Mouse (Mus musculus): ENCODE results near the gene Pkd1l2. TPM values are rescaled to one million over a fixed set of nuclear protein-coding genes. Genes with fewer than 3 reads are reported as not detected.

The Pkd1l2 gene
- total RNA-seq, 2 experiments from 2014 or later = 0.08 TPM; not detected in 1

DNA sequence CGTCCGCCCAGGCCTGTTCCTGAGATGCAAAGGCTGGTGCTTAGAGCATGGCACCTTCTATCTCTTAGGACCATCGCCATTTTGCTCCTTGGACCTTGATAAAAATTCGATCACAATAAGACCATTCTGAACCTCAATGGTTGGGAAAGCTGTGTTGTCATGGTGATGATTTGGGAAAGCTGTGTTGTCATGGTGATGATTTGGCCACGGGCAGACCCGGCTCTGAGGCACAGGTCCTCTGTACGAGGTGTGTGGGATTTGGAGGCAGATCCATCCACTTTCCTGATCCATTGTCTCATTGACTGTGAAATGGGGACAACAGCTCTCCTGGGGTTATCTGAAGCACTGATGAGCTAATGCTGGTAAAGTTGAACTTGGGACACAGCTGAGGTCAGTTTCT is 42.4 kb downstream of the Pkd1l2 start:
- no peak for DNase-seq (ENCODE audit: low spot score in 2 of 2)

DNA sequence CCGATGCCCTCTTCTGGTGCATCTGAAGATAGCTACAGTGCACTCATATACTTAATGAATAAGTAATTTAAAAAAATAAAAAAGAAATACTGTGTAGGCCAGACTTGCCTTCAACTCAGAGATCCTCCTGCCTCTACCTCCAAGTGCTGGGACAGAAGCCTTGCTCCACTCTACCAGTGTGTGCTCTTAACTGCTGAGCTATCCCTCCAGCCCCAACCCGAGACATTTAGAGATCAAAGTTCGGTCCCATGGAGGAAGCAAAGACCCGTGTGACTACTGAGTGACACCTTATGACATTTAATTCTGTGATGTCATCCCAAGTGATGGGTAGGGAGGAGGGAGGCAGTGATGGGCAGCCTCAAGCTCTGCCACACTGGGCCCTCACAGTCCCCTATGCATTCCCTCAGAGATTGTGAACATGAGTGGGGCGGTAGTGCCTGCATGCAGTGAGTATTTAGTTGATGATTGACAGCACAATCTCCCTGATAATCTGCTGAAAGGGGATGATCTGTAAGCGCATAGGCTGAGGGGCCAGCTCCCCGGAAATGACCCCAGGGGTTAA is 44.8 kb downstream of the Pkd1l2 start:
- no peak for DNase-seq (ENCODE audit: low spot score in 2 of 2)

DNA sequence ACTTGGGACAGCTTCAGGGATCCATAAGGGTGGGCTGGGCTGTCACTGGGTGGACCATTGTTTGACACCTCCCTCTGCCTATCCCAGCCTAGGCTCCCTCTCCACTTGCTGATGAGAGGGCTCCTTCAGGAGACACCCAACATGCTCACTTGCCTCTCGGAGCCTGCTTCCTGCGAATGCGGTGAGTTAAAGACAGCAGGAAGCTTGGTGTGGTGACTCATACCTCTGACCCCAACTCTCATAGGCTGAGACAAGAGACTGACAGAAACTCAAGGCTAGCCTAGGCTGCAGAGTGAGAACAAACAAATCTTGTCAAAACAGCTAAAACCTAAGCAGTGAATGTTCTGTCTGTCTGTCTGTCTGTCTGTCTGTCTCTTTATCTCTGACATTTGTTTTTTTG is 48.9 kb downstream of the Pkd1l2 start:
- no peak for DNase-seq (ENCODE audit: low spot score in 2 of 2)

DNA sequence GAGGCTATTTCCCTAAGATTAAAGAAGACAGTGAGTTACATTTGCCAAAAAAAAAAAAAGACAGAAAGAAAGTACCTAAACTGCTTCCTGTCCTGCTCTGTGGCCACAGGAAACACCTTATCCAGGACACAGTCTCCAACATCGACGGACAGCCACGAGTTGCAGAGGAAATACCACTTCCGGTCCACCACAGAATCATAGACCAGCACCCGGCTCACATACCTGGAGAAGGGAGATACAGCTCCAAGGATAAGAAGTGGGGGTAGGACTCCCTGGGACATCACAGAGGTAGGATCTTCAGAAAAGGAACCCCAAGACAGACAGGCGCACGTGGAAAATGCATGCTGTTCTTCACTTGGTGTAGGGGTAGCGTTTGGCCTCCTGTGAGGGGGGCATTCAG is 49.6 kb downstream of the Pkd1l2 start:
- no peak for DNase-seq (ENCODE audit: low spot score in 2 of 2)

DNA sequence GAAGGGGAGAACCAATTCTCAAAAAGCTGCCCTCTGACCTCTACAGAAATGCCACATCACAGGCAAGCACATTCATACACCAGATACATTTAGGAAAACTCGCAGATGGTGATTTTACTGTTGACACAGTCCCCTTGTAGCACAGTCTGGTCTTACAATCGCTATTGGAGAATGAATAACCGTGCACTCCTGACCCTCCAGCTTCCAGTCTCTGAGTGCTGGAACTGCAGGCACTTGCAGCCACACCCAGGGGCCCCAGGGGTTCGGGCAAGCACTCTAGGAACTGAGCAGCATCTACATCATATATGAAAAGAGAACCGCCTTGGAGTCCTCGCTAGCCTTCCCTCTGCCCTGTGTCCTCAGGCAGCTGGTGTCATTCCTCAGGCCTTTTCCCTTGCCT is 50.8 kb downstream of the Pkd1l2 start:
- no peak for DNase-seq (ENCODE audit: low spot score in 2 of 2)

DNA sequence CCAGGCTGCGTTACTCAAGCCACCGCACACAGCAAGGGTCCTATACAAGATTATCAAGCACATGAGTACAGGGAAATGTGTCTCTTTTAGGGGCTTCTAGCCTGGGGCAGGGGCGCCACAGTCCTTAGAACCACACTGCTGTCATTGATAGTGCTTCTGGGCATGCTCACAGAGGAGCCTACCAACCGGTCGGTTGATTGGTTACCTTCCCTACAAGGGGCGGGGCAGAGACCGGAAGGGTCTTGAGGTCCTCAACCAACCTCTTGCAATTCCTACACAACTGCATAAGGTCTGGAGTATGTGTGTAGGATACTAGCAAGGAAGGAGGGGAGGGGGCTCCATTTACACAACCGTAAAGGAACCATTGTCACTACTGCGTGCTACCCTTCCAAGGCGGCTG is 53.6 kb downstream of the Pkd1l2 start:
- DNase-seq (ENCODE audit: low spot score in 2 of 2) = no peak

DNA sequence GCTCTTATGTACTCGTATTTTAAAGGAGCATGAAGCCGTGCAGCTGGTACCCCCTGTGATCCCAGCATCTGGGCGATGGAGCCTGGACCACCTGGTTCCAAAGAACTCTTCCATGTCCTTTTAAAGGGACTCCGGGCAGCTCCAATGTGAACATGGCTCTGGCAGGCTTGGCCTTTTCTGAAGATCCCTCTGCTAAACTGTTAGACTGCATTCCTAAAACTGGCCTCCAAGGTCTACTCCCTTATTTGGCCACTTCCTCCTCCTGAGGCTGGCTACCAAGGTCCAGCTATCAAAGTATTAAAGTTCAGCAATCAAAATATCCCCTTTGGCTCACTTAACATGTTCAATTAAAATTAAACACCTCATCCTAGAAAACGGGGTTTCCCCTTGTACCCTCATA is 54.6 kb downstream of the Pkd1l2 start:
- DNase-seq (ENCODE audit: low spot score in 2 of 2) = no peak

DNA sequence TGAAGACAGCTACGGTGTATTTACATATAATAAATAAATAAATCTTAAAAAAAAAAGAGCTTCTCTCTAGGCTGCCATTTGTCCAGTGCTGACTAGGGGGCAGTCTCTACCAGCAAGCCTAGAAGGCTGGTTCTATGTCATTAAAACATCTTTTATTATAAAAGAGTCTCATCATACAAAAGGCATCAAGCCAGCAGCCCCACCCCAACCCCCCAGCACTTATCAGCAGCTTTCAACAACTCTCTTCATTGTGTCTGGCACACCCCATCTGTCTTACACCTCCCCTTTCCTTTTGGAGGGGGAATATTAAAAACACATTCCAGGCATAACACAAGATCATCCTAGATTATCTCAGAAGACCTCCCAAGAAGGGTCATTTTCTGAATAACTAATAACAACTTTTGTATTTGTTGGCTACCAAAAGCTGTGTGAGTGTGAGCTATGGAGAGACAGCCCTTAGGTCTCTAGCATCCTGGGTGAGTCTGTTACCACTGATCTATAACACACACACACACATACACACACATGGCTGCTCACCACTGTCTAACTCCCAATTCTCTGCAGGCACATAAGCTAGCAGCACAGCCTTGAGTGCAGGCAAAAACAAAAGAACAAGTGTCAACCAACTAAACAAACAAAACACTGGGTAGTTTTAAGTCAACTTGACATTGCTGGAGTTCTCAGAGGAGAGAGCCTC is 59.8 kb downstream of the Pkd1l2 start:
- DNase-seq (ENCODE audit: low spot score in 2 of 2) = no peak

DNA sequence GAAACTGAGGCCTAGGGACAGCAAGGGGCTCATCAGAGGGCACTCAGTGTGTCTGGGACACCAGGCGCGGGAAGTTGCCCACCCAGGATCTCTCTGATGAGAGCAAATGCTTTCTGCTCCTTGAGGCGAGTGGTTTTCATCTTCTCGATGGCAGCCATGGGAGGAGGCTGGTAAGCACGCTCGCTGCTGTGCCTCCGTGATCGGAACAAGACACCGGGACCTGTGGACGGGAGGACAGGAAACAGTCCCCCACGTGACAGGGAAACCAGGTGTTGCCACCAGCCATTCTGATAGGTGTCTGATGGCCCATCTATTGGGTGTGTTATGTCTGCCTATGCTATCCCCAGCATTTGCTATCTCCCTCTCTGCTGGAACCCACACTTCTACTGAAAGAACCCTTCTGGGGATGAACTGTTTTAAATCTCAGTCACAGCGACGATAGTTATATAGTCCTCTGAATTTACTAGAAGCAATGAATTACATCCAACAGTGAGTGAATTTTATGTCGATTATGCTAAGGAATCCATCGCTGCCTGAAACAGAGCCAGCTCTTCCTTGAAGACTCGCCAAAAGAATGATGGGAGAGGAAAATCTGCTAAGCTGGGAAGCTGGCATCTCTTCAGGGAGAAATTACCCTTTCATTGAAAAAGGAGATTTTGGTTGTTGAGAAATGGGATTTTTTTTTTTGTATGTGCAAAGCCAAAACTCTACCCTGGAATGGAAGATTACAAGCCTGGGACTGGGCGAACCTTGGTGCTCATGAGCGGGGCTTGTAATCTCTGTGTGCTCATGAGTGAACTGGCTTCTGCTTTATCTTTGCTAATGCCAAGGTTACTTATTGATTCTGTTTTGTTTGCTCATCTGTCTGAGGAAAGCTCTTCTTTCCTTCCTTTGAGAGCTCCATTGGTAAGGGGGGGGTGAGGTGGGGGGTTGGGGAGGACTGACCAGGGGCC is 62.6 kb downstream of the Pkd1l2 start:
- no peak for DNase-seq (ENCODE audit: low spot score in 2 of 2)

DNA sequence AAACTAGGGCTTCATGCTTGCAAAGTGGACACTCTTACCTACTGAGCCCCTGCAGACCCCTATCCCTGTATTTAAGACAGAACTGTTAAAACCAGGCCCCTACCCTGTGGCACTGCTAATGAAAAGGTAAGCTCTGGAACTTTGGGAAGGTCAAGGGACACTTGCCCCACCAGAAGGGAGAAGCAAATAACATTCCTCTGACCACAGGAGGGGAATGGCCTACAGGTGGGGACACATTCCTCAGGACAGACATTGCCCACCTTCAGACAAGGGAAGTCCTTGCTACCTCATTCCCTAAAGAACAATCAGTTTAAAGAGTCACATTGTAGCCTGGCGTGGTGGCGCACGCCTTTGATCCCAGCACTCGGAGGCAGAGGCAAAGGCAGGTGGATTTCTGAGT is 64.4 kb downstream of the Pkd1l2 start:
- DNase-seq (ENCODE audit: low spot score in 2 of 2) = no peak

DNA sequence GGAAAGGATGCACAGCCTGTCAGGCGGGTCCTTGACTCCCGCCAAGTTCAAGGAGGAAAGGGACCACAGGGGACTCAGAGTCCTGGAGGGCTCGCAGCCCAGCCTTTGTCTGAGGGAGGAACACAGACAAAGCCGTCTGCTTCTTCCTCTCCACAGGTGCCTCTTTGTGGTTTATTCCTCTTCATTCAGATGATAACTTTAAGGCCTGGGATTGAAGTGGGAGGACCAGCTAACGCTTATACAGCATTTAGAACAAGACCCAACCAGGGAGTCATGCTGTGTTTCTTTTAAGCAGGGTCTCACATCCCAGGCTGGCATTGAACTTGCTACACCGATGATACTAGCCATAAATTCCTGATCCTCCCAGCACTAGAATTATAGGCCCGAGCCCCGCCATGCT is 65.2 kb downstream of the Pkd1l2 start:
- DNase-seq (ENCODE audit: low spot score in 2 of 2) = no peak

DNA sequence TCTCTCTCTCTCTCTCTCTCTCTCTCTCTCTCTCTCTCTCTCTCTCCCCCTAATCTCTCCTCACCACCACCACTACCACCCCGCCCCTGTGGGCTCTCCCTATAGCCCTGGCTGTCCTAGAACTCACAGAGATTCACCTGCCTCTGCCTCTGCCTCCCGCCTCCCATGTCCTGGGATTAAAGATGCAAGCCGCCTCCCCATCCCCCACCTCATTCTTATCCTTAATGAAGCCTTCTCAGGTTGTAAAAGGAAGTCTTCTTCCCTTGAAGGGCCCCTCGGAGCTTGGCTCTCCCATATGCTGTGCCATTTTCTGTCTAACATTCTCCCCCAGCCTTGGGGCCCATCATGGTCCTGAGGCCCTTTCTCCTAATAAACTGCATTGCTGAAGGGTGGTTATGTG is 66.6 kb downstream of the Pkd1l2 start:
- no peak for DNase-seq (ENCODE audit: low spot score in 2 of 2)

DNA sequence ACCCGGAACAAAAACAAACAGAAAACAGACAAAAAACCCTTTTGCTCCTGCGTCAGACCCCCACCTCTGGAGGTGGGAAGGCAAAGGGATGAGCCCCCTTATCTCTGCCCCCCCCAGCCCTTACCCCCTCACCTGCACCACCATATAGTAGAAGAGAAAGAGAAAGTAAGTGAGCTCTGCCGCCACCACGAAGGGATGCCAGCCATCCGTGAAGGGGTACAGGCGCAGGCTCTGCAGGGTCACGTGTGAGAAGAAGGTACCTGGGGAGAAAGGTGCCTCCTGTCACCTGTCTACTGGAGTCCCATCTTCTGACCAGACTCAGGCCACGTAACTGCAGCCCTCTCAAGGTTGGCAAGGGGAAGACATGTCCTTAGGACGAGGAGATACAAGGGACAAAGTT is 70.9 kb downstream of the Pkd1l2 start:
- no peak for DNase-seq (ENCODE audit: low spot score in 2 of 2)

DNA sequence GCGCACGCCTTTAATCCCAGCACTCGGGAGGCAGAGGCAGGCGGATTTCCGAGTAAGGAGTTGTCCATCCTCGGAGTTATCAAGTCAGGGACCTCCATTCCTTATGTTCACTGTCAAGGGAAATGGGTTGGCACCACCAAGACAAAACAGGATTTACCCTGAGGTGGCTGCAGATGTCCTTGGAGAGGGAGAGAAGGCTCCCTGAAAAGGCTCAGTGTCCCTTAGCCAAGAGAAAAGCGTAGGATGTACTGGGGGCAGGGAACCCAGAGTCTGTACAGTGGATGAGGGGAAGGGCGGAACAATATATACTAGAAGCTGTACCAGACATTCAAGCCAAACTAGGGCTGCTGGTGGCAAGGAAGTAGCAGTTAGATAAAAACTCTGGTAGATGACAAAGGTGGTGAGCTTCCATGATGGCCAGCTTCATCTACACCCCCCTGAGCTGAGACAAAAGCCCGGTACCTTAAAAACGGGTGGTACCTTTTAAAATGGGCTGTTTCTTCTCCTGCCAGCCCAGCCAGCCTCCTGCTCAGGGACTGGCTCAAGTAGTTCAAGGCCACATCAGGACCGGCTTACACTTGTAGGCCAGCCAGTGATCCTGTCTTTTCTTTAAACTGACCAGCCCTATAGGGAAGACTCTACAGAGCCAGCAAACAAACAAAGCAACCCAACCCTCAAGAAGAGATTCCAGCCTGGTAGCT is 88.1 kb downstream of the Pkd1l2 start:
- DNase-seq (ENCODE audit: low spot score in 2 of 2) = no peak

DNA sequence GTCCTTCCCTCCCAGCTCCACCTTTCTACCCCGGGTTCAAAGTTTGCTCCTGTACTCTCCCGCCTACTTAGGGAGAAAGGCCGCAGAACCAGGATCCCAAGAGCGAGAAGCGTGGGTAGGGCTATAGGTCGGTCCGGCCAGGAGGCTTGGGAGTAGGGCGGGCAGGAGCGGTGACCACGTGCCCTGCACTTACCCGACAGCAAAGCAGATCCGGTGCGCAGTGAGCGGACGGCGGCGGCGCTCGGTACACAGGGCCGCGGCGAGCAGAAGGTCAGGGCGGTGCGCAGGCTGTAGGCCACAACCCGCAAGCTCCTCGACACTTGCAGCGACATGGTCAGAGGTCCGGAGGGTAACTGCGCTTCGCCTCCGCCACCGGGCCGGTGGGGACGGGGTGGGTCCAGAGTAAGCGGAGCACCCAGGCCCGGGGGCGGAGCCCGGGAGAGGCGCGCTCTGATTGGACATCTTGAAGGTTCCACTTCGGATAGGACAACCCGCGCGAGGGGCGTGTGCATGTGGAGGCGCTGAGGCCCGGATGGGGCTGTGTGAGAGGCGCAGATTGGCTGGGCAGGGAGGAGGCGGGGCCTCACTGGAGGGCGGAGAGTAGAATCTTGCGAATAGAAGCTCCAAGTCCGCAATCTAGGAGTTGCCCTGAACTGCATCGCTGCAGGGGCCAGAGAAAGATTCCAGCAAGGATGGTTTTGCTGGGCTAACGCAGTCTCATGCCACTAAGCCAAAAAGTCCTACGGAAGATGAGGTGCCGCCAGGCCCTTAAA is 89.0 kb downstream of the Pkd1l2 start, which contains the start of gene Gcsh:
Gcsh (minus strand) TSS at position 443 of the 773 bp plus-strand sequence.
- DNase-seq (ENCODE audit: low spot score in 2 of 2) = peak; percentile 99

DNA sequence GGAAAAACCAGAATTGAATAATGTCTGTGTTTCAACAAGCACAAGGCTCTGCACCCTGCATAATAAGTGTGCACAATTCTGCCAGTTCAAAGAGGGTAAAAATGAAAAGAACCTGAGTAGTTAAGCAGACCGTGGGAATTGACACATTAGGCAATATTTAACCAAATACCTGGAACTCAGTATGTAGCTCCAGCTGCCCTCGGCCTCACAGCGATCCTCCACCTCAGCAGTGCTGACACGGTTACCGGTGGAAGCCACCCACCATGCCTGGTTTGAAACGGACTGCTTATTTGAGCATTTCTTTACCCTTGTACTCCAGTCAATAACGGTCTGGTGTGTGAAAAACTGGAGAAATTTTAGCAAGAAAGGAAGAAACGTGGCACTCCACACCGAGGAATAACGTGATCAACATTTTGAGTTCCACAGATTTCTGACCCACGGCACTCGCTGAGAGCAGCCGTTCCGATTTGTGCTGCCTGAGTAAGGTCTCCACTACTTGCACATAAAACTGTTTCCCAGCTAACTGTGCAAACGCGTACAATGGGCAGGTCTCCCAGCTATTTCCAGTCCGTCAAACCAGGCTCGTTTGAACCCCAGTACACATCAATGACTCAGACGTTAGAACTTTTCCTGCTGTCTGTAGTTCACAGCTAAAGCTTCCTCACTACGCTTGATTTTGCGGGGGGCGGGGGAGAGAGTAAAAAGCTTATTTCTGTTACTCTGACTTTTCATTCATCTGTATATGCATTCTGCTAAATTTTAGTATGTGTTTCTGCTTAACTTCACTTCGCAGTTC is 89.9 kb downstream of the Pkd1l2 start:
- no peak for DNase-seq (ENCODE audit: low spot score in 2 of 2)

DNA sequence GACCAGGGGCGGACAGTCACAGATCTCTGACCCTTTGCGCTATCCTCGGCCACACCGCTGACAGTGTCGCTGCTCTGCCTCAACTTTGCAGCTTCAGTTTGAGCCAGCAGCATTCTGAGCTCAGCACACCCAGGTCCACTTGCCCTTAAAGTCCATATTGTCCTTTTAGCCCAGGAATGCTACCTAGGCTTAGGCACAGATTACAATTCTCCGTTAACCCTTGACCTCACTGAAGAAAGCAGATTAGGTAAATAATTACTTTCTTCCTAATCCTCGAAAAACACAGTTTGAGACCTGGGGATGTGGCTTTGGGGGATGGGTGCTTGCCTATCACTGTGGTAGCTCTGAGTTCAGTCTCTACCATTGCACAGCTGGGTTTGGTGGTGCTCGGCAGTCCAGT is 91.0 kb downstream of the Pkd1l2 start:
- DNase-seq (ENCODE audit: low spot score in 2 of 2) = no peak

DNA sequence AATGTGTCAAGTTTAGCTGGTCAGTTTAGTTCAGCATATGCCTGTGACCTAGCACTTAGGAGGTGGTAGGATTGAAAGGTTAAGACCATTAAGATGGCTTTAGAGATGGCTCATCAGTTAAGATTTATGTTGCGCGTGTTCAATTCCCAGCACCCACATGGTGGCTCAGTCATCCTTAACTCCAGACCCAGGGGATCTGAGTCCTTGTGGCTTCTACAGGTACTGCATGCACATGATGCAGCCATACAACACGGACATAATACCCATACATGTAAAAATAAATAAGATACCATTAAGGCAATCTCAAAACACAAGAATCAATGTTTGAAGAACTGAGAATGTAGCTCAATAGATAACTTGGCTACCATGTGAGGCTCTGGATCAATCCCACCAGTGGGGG is 92.4 kb downstream of the Pkd1l2 start:
- DNase-seq (ENCODE audit: low spot score in 2 of 2) = no peak

DNA sequence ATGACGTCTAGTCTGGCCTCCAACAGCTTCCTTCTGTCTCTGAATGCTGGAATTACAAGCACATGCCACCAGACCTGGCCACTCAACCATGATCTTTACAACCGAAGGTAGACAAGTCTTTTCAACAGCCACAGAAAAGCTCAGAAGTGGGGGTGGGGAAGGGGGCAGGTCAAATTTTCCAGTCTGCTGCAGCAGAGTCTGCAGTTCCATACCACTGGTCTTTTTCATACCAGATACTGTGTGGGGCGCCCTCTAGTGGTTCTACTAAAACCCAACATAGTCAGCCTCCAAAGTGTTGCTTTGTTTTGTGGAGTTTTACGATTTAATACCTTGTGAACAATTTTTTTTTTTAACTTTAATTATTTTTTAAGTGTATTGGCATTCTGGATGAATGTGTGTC is 102.1 kb downstream of the Pkd1l2 start:
- peak in 1 of 2 experiments; percentile 55 for DNase-seq (ENCODE audit: low spot score in 2 of 2)
